Mouse (Mus musculus) inflammation-experienced regulatory T-cells (primary cell): ENCODE measurements around the gene Hist1h2bm. TPM values are rescaled to one million over a fixed set of nuclear protein-coding genes. Genes with fewer than 3 reads are reported as not detected.

Experiments
- polyA plus RNA-seq, 2 experiments: library from polyadenylated mRNA; unstranded; fragments of 100-300 nt; shearing (Covaris generic); gene quantifications; one replicate each; pipeline ENCODE4 v1.2.1; 2017

Gene Hist1h2bm
- not detected for polyA plus RNA-seq

GRCm38 (mm10) chr13:21721757-21722372, at the start of gene Hist1h2bm:
TSS of gene Hist1h2bm (plus strand) at chr13:21722044.

GRCm38 (mm10) chr13:21677305-21677704, 44.5 kb upstream of the Hist1h2bm start, which contains the start of gene Olfr1360:
TSS of gene Olfr1360 (minus strand) at chr13:21677405.

DNA sequence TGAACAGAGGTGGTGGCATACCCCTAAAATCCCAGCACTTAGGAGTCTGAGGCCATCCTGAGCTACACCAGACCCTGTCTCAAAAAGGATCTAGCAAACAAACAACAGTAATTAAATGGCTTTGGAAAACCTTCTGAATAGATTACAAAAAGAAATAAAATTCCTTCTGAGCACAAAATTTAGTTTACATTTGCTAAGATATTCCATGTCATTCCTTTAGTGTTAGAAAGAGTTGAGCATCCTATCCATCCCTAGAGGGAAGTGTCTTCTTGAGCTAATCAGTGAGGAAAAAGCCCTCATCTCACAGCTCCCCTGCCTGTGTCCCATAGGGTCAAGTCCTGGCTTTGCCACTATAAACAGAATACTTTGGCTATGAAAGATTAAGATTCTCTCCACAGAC, 24.0 kb upstream of the Hist1h2bm start, which contains the start of gene Olfr1359:
Olfr1359 (plus strand) TSS at position 301 of the 400 bp plus-strand sequence.

GRCm38 (mm10) chr13:21715864-21716539, 5.8 kb upstream of the Hist1h2bm start, which contains the start of the genes Hist1h2bl and Hist1h2ai:
TSS of gene Hist1h2bl (minus strand) at chr13:21716143.
TSS of gene Hist1h2ai (plus strand) at chr13:21716422.

GRCm38 (mm10) chr13:21717397-21718357, 4.2 kb upstream of the Hist1h2bm start, which contains the start of gene Hist1h3h:
TSS of gene Hist1h3h (plus strand) at chr13:21717659.

GRCm38 (mm10) chr13:21734906-21735767, 13.3 kb downstream of the Hist1h2bm start, which contains the start of gene Hist1h4j:
TSS of gene Hist1h4j (plus strand) at chr13:21735064.

DNA sequence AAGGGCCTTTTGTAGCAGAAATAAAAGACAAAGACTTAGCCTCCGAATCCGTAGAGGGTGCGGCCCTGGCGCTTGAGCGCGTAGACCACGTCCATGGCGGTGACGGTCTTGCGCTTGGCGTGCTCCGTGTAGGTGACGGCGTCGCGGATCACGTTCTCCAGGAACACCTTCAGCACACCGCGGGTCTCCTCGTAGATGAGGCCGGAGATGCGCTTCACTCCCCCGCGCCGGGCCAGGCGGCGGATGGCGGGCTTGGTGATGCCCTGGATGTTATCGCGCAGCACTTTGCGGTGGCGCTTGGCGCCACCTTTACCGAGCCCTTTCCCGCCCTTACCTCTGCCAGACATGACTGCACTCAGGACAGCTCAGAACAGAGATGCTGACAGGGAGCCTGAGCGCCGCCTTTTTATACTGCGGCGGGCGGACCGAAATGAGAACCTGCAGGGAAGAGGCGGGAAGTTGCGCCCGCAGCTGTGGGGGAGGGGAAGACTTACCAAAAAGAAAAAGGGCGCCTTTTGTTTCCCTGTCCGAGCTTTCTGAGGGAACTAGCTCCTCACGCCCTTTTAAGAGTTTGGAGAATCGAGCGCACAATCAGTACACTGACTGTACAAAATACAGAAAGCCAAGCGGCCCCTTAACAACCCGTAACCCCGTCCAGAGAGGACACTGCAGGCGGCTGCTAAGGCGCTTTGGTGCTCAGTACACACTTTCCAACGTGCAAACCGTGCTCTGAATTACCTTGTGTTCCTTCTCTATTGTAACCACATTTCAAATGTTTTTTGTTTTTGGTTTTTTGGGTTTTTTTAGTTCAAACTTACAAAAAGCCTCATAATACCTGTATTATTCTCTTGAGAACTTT, 28.5 kb downstream of the Hist1h2bm start, which contains the start of gene Hist1h4k:
Hist1h4k (minus strand) TSS at position 347 of the 859 bp plus-strand sequence.

GRCm38 (mm10) chr13:21753524-21754285, 31.9 kb downstream of the Hist1h2bm start, which contains the start of the genes Hist1h2ak and Hist1h2bn:
TSS of gene Hist1h2ak (minus strand) at chr13:21753827.
TSS of gene Hist1h2bn (plus strand) at chr13:21754123.

Other genes starting within 250 kb of the Hist1h2bm start
- gene Zkscan4, start 243.1 kb upstream of the Hist1h2bm start, polyA plus RNA-seq: not detected
- gene Gm10065, start 242.6 kb upstream of the Hist1h2bm start, polyA plus RNA-seq: not detected
- gene AK157302, start 226.8 kb upstream of the Hist1h2bm start, polyA plus RNA-seq: under 1 TPM; 0.08 to 0.54 TPM
- 10 to 100 TPM; 10.6 to 16.4 TPM for gene Gm11273, start 220.6 kb upstream of the Hist1h2bm start, polyA plus RNA-seq
- 10 to 100 TPM in 1 of 2 experiments, 1 to 10 TPM in 1; 7.6 to 12.8 TPM for gene Zkscan8, start 190.9 kb upstream of the Hist1h2bm start, polyA plus RNA-seq
- not detected for gene Olfr1366, start 179.2 kb upstream of the Hist1h2bm start, polyA plus RNA-seq
- gene Olfr1535, start 162.2 kb upstream of the Hist1h2bm start, polyA plus RNA-seq: 1 to 10 TPM in 1 of 2 experiments, under 1 TPM in 1; 0.95 to 2.1 TPM
- not detected for gene Olfr1364, start 140.3 kb upstream of the Hist1h2bm start, polyA plus RNA-seq
- not detected for gene Olfr1362, start 108.0 kb upstream of the Hist1h2bm start, polyA plus RNA-seq
- not detected for gene Olfr11, start 79.5 kb upstream of the Hist1h2bm start, polyA plus RNA-seq
- gene Olfr1361, start 58.7 kb upstream of the Hist1h2bm start, polyA plus RNA-seq: under 1 TPM in 1 of 2 experiments, not detected in 1; 0.60 TPM
- under 1 TPM in 1 of 2 experiments, not detected in 1; 0.21 TPM for gene Olfr1360, start 44.6 kb upstream of the Hist1h2bm start, polyA plus RNA-seq
- under 1 TPM in 1 of 2 experiments, not detected in 1; 0.71 TPM for gene Olfr1359, start 23.9 kb upstream of the Hist1h2bm start, polyA plus RNA-seq
- 1 to 10 TPM in 1 of 2 experiments, not detected in 1; 1.4 TPM for gene Hist1h2bl, start 5.9 kb upstream of the Hist1h2bm start, polyA plus RNA-seq
- gene Hist1h2ai, start 5.6 kb upstream of the Hist1h2bm start, polyA plus RNA-seq: 10 to 100 TPM; 14.1 to 15.1 TPM
- gene Hist1h3h, start 4.4 kb upstream of the Hist1h2bm start, polyA plus RNA-seq: 1 to 10 TPM; 1.7 to 2.2 TPM
- gene Hist1h4j, start 13.0 kb downstream of the Hist1h2bm start, polyA plus RNA-seq: under 1 TPM in 1 of 2 experiments, not detected in 1; 0.34 TPM
- gene Hist1h4k, start 28.5 kb downstream of the Hist1h2bm start, polyA plus RNA-seq: 10 to 100 TPM in 1 of 2 experiments, 1 to 10 TPM in 1; 4.7 to 30.8 TPM
- 1 to 10 TPM; 2.4 to 8.2 TPM for gene Hist1h2ak, start 31.8 kb downstream of the Hist1h2bm start, polyA plus RNA-seq
- 1 to 10 TPM; 3.2 to 5.7 TPM for gene Hist1h2bn, start 32.1 kb downstream of the Hist1h2bm start, polyA plus RNA-seq
- gene Hist1h1b, start 58.6 kb downstream of the Hist1h2bm start, polyA plus RNA-seq: 1 to 10 TPM; 2.0 to 3.3 TPM
- 1 to 10 TPM in 1 of 2 experiments, not detected in 1; 1.5 TPM for gene Hist1h3i, start 61.3 kb downstream of the Hist1h2bm start, polyA plus RNA-seq
- gene Hist1h2an, start 65.2 kb downstream of the Hist1h2bm start, polyA plus RNA-seq: 1 to 10 TPM; 2.5 to 3.2 TPM
- 1 to 10 TPM in 1 of 2 experiments, not detected in 1; 1.6 TPM for gene Hist1h2bp, start 65.4 kb downstream of the Hist1h2bm start, polyA plus RNA-seq
- 10 to 100 TPM in 1 of 2 experiments, 1 to 10 TPM in 1; 7.5 to 13.4 TPM for gene Hist1h2bq, start 88.2 kb downstream of the Hist1h2bm start, polyA plus RNA-seq
- not detected for gene Hist1h2ao, start 88.4 kb downstream of the Hist1h2bm start, polyA plus RNA-seq
- gene Hist1h4m, start 89.7 kb downstream of the Hist1h2bm start, polyA plus RNA-seq: 10 to 100 TPM; 42.5 to 43.7 TPM
- 10 to 100 TPM; 22.4 to 34.7 TPM for gene Hist1h4n, start 110.2 kb downstream of the Hist1h2bm start, polyA plus RNA-seq
- 100 to 1,000 TPM; 128 to 153 TPM for gene Hist1h2ap, start 111.5 kb downstream of the Hist1h2bm start, polyA plus RNA-seq
- 10 to 100 TPM in 1 of 2 experiments, 1 to 10 TPM in 1; 7.3 to 14.5 TPM for gene Hist1h2br, start 111.7 kb downstream of the Hist1h2bm start, polyA plus RNA-seq
- gene Zfp184, start 223.1 kb downstream of the Hist1h2bm start, polyA plus RNA-seq: under 1 TPM in 1 of 2 experiments, not detected in 1; 0.36 TPM